Mouse (Mus musculus): Measurements from ENCODE around the gene Cacnb1.

DNA sequence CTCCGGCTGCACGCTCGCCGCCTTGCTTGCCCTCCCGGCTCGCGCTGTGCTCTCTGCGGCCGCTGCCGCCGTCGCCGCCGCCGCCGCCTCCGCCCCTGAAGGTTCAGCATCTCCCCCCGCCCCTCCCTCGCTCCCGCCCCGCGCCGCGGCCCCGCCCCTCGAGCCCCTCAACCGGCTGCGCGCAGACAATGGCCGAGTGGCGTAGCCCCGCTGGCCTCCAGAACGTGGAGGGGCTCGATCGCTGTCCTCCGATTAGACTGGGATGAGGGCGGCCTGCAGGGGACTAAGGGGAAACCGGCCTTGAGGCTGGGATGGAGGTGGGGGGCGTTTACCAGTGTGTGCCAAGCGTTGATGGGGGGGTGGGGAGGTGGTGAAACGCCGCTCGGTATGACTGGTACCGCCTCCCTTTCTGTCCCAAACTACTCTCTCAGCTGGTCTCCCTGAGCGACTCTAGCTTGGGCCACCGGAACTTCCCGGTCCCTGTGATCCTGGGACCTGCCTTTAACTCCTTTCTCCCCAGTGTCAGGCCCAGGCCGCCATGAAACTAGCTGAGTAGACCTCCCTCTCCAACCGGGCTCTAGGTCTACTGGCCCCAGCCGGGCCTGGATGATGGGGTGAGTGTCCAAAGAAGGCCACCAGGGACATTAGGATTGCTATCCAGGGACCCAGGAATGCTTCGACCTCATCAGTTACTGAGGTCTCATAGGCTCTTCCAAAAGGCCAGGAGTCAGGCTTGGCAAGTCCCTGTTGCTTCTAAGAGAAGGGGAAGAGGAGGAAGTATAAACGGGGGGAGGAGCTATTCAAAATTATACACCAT lies at the start of gene Cacnb1:
- TF ChIP-seq CTCF (IDR thresholded peaks at IDR 0.05; ENCODE audit: low read depth): no peak
- TF ChIP-seq EP300 (IDR thresholded peaks at IDR 0.05; ENCODE audit: low read depth): no peak

All from liver, embryonic 14.5 days (tissue).